Mouse (Mus musculus): ENCODE measurements at regions not wholly inside any gene's neighbourhood (a gene's known extent, or its start where the extent isn't known, plus 50 kb on each side); places are given as distances from the start of the nearest gene placed in this dataset.

GRCm38 (mm10) chr14:46014090-46014489 lies 356.1 kb upstream of the Ddhd1 start:
- no peak for TF ChIP-seq CTCF (IDR thresholded peaks at IDR 0.05; ENCODE audit: extremely low read depth, insufficient read depth, insufficient read length, insufficient replicate concordance)
- no peak for TF ChIP-seq POLR2A (IDR thresholded peaks at IDR 0.05; ENCODE audit: low read depth, low read length)
